ENCODE assay signal across 10 mouse cellular contexts in genomic region chr7:28973025-28973424, GRCm38 (mm10). TPM values are rescaled to one million over a fixed set of nuclear protein-coding genes. Genes with fewer than 3 reads are reported as not detected.
A peak's percentile ranks its signal among the peaks of the same experiment; 100 is the strongest.
DNase-seq lines count a peak whose midpoint lies in the region; TF ChIP-seq lines count a peak whose summit lies in the region.
"Had no signal": no experiment of that assay in that cellular context is flagged by ENCODE, and none has a peak within 500 bp of the region (broad histone marks: within the 10 kb centered on the region; RNA-seq: fewer than 3 reads in every experiment).

No protein-coding gene starts in this region.

- TF ChIP-seq CTCF in kidney, adult 2 months (conservative IDR thresholded peaks at IDR 0.05; ENCODE audit: insufficient read depth, insufficient read length, low read depth, low read length) = peak; percentile 55
- peak in 1 of 2 experiments; percentile 28; a peak in 1 of 4 replicates for TF ChIP-seq CTCF in CH12.LX (conservative IDR thresholded peaks at IDR 0.05 in 1 of 2, IDR thresholded peaks at IDR 0.05 in 1 of 2; ENCODE audit: low read depth in 2 of 2, low read length in 2 of 2)
- peak; percentile 39; the same call in 1 of the 2 replicates for TF ChIP-seq CTCF in cortical plate, adult 2 months (IDR thresholded peaks at IDR 0.05; ENCODE audit: extremely low read depth, insufficient read depth, low read length)

- peak; percentile 39 for DNase-seq in cerebellum, adult 9-10 months
- no peak for DNase-seq in cerebellum, postnatal 36 days
- DNase-seq in kidney, adult 2 months = peak; percentile 61
- no peak for DNase-seq in kidney, adult 8-10 months
- peak; percentile 17 for DNase-seq in CH12.LX (ENCODE audit: extremely low read depth)
- DNase-seq in ovary, postnatal 14 days (ENCODE audit: low spot score) = no peak
- no peak for DNase-seq in gastrocnemius, postnatal 36 days

- H3K4me3 ChIP-seq in kidney, adult 2 months (ENCODE audit: insufficient read depth, low read depth, low read length) = no peak overlapping the region
- H3K4me3 ChIP-seq in CH12.LX (replicated peaks in 1 of 3; ENCODE audit: low read depth in 2 of 3, low read length in 2 of 3, poor library complexity in 1 of 3) = no peak overlapping the region
- H3K4me3 ChIP-seq in cortical plate, adult 2 months (ENCODE audit: insufficient read depth, low read length) = no peak overlapping the region
- H3K4me3 ChIP-seq: neural tube, embryonic 13.5 days had no signal

- H3K4me2 ChIP-seq in CH12.LX (ENCODE audit: insufficient read depth, low read depth, poor library complexity, severe bottlenecking) = no peak overlapping the region
- H3K4me2 ChIP-seq: midbrain, embryonic 11.5 days; neural tube, embryonic 13.5 days had no signal

- H3K36me3 ChIP-seq in kidney, adult 2 months (ENCODE audit: control insufficient read depth, insufficient read depth, low read length) = no peaks in the 10 kb centered on the region
- H3K36me3 ChIP-seq in CH12.LX (replicated peaks in 1 of 2; ENCODE audit: control insufficient read depth in 1 of 2, insufficient read depth in 1 of 2, low read length in 1 of 2) = peaks cover 59 to 88% of the 10 kb centered on the region in 2 experiments

- no peaks in the 10 kb centered on the region for H3K79me2 ChIP-seq in CH12.LX (replicated peaks; ENCODE audit: control insufficient read depth, extremely low read depth, insufficient read depth, poor library complexity, severe bottlenecking)

- in situ Hi-C loops in CH12.LX (cut with MboI; ENCODE audit: low pct_ligation_motif_present, low pct_unique_long_range_greater_than_20kb, low sequenced_read_pairs) = no loop called here

- TF ChIP-seq EP300 in CH12.LX (IDR thresholded peaks at IDR 0.05; ENCODE audit: low read length) = no peak

- TF ChIP-seq POLR2A in kidney, adult 2 months (IDR thresholded peaks at IDR 0.05; ENCODE audit: low read depth, low read length) = no peak
- TF ChIP-seq POLR2A in CH12.LX (IDR thresholded peaks at IDR 0.05; ENCODE audit: low read depth, low read length) = no peak
- no peak for TF ChIP-seq POLR2A in cortical plate, adult 2 months (IDR thresholded peaks at IDR 0.05; ENCODE audit: extremely low read depth, insufficient read depth, low read length)

- no peak for TF ChIP-seq RAD21 in CH12.LX (IDR thresholded peaks at IDR 0.05; ENCODE audit: low read depth, low read length)

- H3K27ac ChIP-seq in kidney, adult 2 months (ENCODE audit: insufficient read depth, low read depth, low read length) = no peak overlapping the region
- no peak overlapping the region for H3K27ac ChIP-seq in CH12.LX (ENCODE audit: insufficient read depth, low read depth)
- H3K27ac ChIP-seq in cortical plate, adult 2 months (ENCODE audit: insufficient read depth, low read length) = no peak overlapping the region
- H3K27ac ChIP-seq: neural tube, embryonic 13.5 days had no signal

- intact Hi-C loops in gastrocnemius, postnatal 36 days (cut with DNase I) = loop anchor here (5.0 kb wide), 1 partner anchor 176 kb away; no protein-coding TSS in a partner anchor

- WGBS in kidney, adult 2 months = 75% methylated on average over 8 of the region's 8 CpGs

- peaks cover 23% of the 10 kb centered on the region for H3K4me1 ChIP-seq in kidney, adult 2 months (ENCODE audit: control insufficient read depth, insufficient read depth, low read length)
- peaks cover 4 to 31% of the 10 kb centered on the region in 2 experiments for H3K4me1 ChIP-seq in CH12.LX (ENCODE audit: control insufficient read depth in 1 of 2, insufficient read depth in 2 of 2)
- no peaks in the 10 kb centered on the region for H3K4me1 ChIP-seq in cortical plate, adult 2 months (ENCODE audit: control insufficient read depth, insufficient read depth, low read length)
- H3K4me1 ChIP-seq: neural tube, embryonic 13.5 days had no signal

- dilution Hi-C loops in CH12.LX (cut with MboI; ENCODE audit: extremely low pct_ligation_motif_present, extremely low pct_unique_long_range_greater_than_20kb, low sequenced_read_pairs) = no loop called here

- no peaks in the 10 kb centered on the region for H3K9me3 ChIP-seq in CH12.LX (replicated peaks; ENCODE audit: low read length)
- H3K9me3 ChIP-seq: neural tube, embryonic 13.5 days had no signal

- H3K27me3 ChIP-seq in kidney, adult 2 months (replicated peaks; ENCODE audit: control insufficient read depth, insufficient read depth, low read length) = no peaks in the 10 kb centered on the region
- no peaks in the 10 kb centered on the region for H3K27me3 ChIP-seq in CH12.LX (replicated peaks)
- H3K27me3 ChIP-seq: neural tube, embryonic 13.5 days had no signal

- H3K9ac ChIP-seq in CH12.LX (ENCODE audit: insufficient read depth, low read depth) = no peak overlapping the region
- H3K9ac ChIP-seq: neural tube, embryonic 13.5 days had no signal

TF ChIP-seq in CH12.LX, 34 proteins besides CTCF, POLR2A, EP300 and RAD21:
- TF ChIP-seq CHD2 (IDR thresholded peaks at IDR 0.05; ENCODE audit: low read length) = no peak
- TF ChIP-seq SMC3 (IDR thresholded peaks at IDR 0.05; ENCODE audit: low read depth, low read length) = no peak
- no peak for TF ChIP-seq ZKSCAN1 (IDR thresholded peaks at IDR 0.05; ENCODE audit: borderline replicate concordance, low read depth, low read length)
- TF ChIP-seq MAX (IDR thresholded peaks at IDR 0.05; ENCODE audit: low read length) = peak; percentile 59
- TF ChIP-seq UBTF (IDR thresholded peaks at IDR 0.05; ENCODE audit: low read depth, low read length) = no peak
- TF ChIP-seq MEF2A (IDR thresholded peaks at IDR 0.05; ENCODE audit: borderline replicate concordance, low read depth, low read length) = no peak
- peak; percentile 90 for TF ChIP-seq MYC (IDR thresholded peaks at IDR 0.05; ENCODE audit: low read depth, low read length)
- TF ChIP-seq ELF1 (IDR thresholded peaks at IDR 0.05; ENCODE audit: low read depth, low read length) = no peak
- TF ChIP-seq TCF12 (IDR thresholded peaks at IDR 0.05; ENCODE audit: low read depth, low read length) = no peak

RNA-seq across cellular contexts. Expression of gene Eif3k, which starts 8.6 kb away (rescaled TPM):
- 321 and 343 TPM in 2 replicates for polyA plus RNA-seq in kidney, adult 2 months (2012; rRNA removed)
- 513 and 551 TPM in 2 replicates for total RNA-seq in CH12.LX (2012; rRNA removed)
- total RNA-seq in CH12.LX (2014; rRNA removed) = 595 and 658 TPM in 2 replicates
- 580 and 584 TPM in 2 replicates for polyA plus RNA-seq in CH12.LX (2012; ENCODE audit: insufficient read length, low read depth)
- polyA plus RNA-seq in cortical plate, adult 2 months (2012; rRNA removed) = 307 and 320 TPM in 2 replicates
- total RNA-seq in gastrocnemius, postnatal 36 days (2021) = 100 to 1,000 TPM; 119 to 125 TPM

RNA-seq across cellular contexts. Expression of gene Map4k1, which starts 8.8 kb away (rescaled TPM):
- polyA plus RNA-seq in kidney, adult 2 months (2012; rRNA removed) = 2.3 and 6.2 TPM in 2 replicates
- total RNA-seq in CH12.LX (2012; rRNA removed) (183 and 195 TPM in 2 replicates), CH12.LX (2014; rRNA removed) (112 and 114 TPM in 2 replicates)
- polyA plus RNA-seq in CH12.LX (2012; ENCODE audit: insufficient read length, low read depth) = 395 and 401 TPM in 2 replicates
- 2.2 and 2.8 TPM in 2 replicates for polyA plus RNA-seq in cortical plate, adult 2 months (2012; rRNA removed)
- total RNA-seq in gastrocnemius, postnatal 36 days (2021) = under 1 TPM; 0.27 to 0.46 TPM

RNA-seq across cellular contexts. Expression of gene Actn4, which starts 10.9 kb away (rescaled TPM):
- 340 and 367 TPM in 2 replicates for polyA plus RNA-seq in kidney, adult 2 months (2012; rRNA removed)
- total RNA-seq in CH12.LX (2012; rRNA removed) = 62.9 and 63.4 TPM in 2 replicates
- 45.9 and 56.9 TPM in 2 replicates for total RNA-seq in CH12.LX (2014; rRNA removed)
- polyA plus RNA-seq in CH12.LX (2012; ENCODE audit: insufficient read length, low read depth) = 127 and 145 TPM in 2 replicates
- polyA plus RNA-seq in cortical plate, adult 2 months (2012; rRNA removed) = 170 and 178 TPM in 2 replicates
- total RNA-seq in gastrocnemius, postnatal 36 days (2021) = 10 to 100 TPM; 31.6 to 35.1 TPM

Comparison
In these comparisons a context has a peak if more than half of its experiments do, and no peak if none do; other contexts are left out.
1. DNase-seq: peak in cerebellum, adult 9-10 months (single experiment), kidney, adult 2 months (single experiment) and CH12.LX (single experiment); none in cerebellum, postnatal 36 days (0 of 2), kidney, adult 8-10 months (0 of 2), ovary, postnatal 14 days (single experiment) and gastrocnemius, postnatal 36 days (0 of 2).
2. RNA of gene Map4k1, which starts 8.8 kb away (polyA plus RNA-seq): 395 to 401 TPM in CH12.LX; 2.3 to 6.2 TPM in kidney, adult 2 months and 2.2 to 2.8 TPM in cortical plate, adult 2 months; every median in the first group is over 10 times any median in the second.